Mouse (Mus musculus) bone marrow, adult 2 months (tissue): ENCODE data around the gene Apoa4.

ENCODE experiments used
- CTCF ChIP-seq: fragments of 200-500 bp; IDR thresholded peaks from 2 replicates; pipeline ENCODE4 v1.5.1; 2011; ENCODE audit warnings: low read length, control low read depth; ENCODE audit not compliant: control insufficient read depth, insufficient read depth
- POLR2A ChIP-seq: fragments of 200-500 bp; IDR thresholded peaks from 2 replicates; pipeline ENCODE4 v1.6.1; 2011; ENCODE audit warnings: low read depth, mild to moderate bottlenecking, control low read depth, low read length, borderline replicate concordance; ENCODE audit not compliant: control insufficient read depth

DNA sequence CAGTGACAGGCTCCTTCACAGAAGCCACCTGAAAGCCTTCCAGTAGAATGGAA, 5.1 kb upstream of the Apoa4 start, which contains the start of gene Apoc3:
- no peak for TF ChIP-seq CTCF
- TF ChIP-seq POLR2A: no peak
